Mouse (Mus musculus): ENCODE results near the gene Gdf15. TPM values are rescaled to one million over a fixed set of nuclear protein-coding genes. Genes with fewer than 3 reads are reported as not detected.

Gene Gdf15
- polyA plus RNA-seq, 1 experiment from 2014 or later = 0.33 TPM

GRCm38 (mm10) chr8:70671615-70672324, 39.5 kb upstream of the Gdf15 start:
- Histone ChIP-seq H3K9me3 (ENCODE audit: control insufficient read depth, low read length) (no peaks in the 10 kb centered on the region), H3K4me2 (replicated peaks; ENCODE audit: low read depth) (no peak overlapping the region), H3K27ac (replicated peaks) (0 out of 2 replicates have a peak overlapping the region, but pooled peaks have one; percentile 14), H3K9ac (ENCODE audit: low read length) (no peak overlapping the region), H3K4me3 (ENCODE audit: low read depth, low read length) (no peak overlapping the region), H3K36me3 (ENCODE audit: control insufficient read depth, insufficient read depth, low read length) (no peaks in the 10 kb centered on the region), H3K27me3 (ENCODE audit: control insufficient read depth, insufficient read depth, low read length) (no peaks in the 10 kb centered on the region), H3K4me1 (replicated peaks; ENCODE audit: control insufficient read depth, insufficient read depth) (peaks cover 5% of the 10 kb centered on the region; the same call in 1 of the 2 replicates)
- DNase-seq (ENCODE audit: low spot score) = no peak
- no peak for ATAC-seq (ENCODE audit: low FRiP score, low TSS enrichment)
- WGBS = 67% methylated on average over 10 of the region's 10 CpGs
- no peak for TF ChIP-seq CTCF (IDR thresholded peaks at IDR 0.05; ENCODE audit: low read depth)

- Histone ChIP-seq H3K4me2 (replicated peaks; ENCODE audit: low read depth) (no peak overlapping the region), H3K27ac (replicated peaks) (0 out of 2 replicates have a peak overlapping the region, but pooled peaks have one; percentile 13), H3K9ac (ENCODE audit: low read length) (no peak overlapping the region), H3K27me3 (ENCODE audit: control insufficient read depth, insufficient read depth, low read length) (no peaks in the 10 kb centered on the region), H3K4me1 (replicated peaks; ENCODE audit: control insufficient read depth, insufficient read depth) (no peaks in the 10 kb centered on the region), H3K36me3 (ENCODE audit: control insufficient read depth, insufficient read depth, low read length) (no peaks in the 10 kb centered on the region), H3K9me3 (ENCODE audit: control insufficient read depth, low read length) (no peaks in the 10 kb centered on the region), H3K4me3 (ENCODE audit: low read depth, low read length) (no peak overlapping the region)
- TF ChIP-seq EP300 (optimal IDR thresholded peaks at IDR 0.05) (no peak), CTCF (IDR thresholded peaks at IDR 0.05; ENCODE audit: low read depth) (no peak)
- DNase-seq (ENCODE audit: low spot score) = peak; percentile 73
- ATAC-seq (ENCODE audit: low FRiP score, low TSS enrichment) = peak; percentile 72
- 33% methylated on average over 5 of the region's 5 CpGs for WGBS
Measured at GRCm38 (mm10) chr8:70667071-70667470, 34.8 kb upstream of the Gdf15 start.

GRCm38 (mm10) chr8:70665599-70665998, 33.3 kb upstream of the Gdf15 start:
- no peak for ATAC-seq (ENCODE audit: low FRiP score, low TSS enrichment)
- H3K4me1 ChIP-seq (replicated peaks; ENCODE audit: control insufficient read depth, insufficient read depth) = no peaks in the 10 kb centered on the region
- no peak for DNase-seq (ENCODE audit: low spot score)
- no peak overlapping the region for H3K4me3 ChIP-seq (ENCODE audit: low read depth, low read length)
- no peak overlapping the region for H3K4me2 ChIP-seq (replicated peaks; ENCODE audit: low read depth)
- no peak overlapping the region for H3K27ac ChIP-seq (replicated peaks)
- no peak overlapping the region for H3K9ac ChIP-seq (ENCODE audit: low read length)
- TF ChIP-seq EP300 (optimal IDR thresholded peaks at IDR 0.05) = no peak
- no peak for TF ChIP-seq CTCF (IDR thresholded peaks at IDR 0.05; ENCODE audit: low read depth)
- H3K36me3 ChIP-seq (ENCODE audit: control insufficient read depth, insufficient read depth, low read length) = no peaks in the 10 kb centered on the region
- H3K9me3 ChIP-seq (ENCODE audit: control insufficient read depth, low read length) = no peaks in the 10 kb centered on the region
- WGBS = 81% methylated on average over 2 of the region's 2 CpGs
- no peaks in the 10 kb centered on the region for H3K27me3 ChIP-seq (ENCODE audit: control insufficient read depth, insufficient read depth, low read length)

GRCm38 (mm10) chr8:70664631-70665030, 32.4 kb upstream of the Gdf15 start:
- H3K9ac ChIP-seq (ENCODE audit: low read length) = no peak overlapping the region
- H3K27ac ChIP-seq (replicated peaks) = no peak overlapping the region
- ATAC-seq (ENCODE audit: low FRiP score, low TSS enrichment) = no peak
- WGBS = 81% methylated on average over 3 of the region's 3 CpGs
- no peak overlapping the region for H3K4me3 ChIP-seq (ENCODE audit: low read depth, low read length)
- TF ChIP-seq CTCF (IDR thresholded peaks at IDR 0.05; ENCODE audit: low read depth) (no peak), EP300 (optimal IDR thresholded peaks at IDR 0.05) (no peak)
- peaks cover 4% of the 10 kb centered on the region; the same call in 1 of the 2 replicates for H3K4me1 ChIP-seq (replicated peaks; ENCODE audit: control insufficient read depth, insufficient read depth)
- H3K9me3 ChIP-seq (ENCODE audit: control insufficient read depth, low read length) = no peaks in the 10 kb centered on the region
- H3K27me3 ChIP-seq (ENCODE audit: control insufficient read depth, insufficient read depth, low read length) = no peaks in the 10 kb centered on the region
- no peak for DNase-seq (ENCODE audit: low spot score)
- H3K36me3 ChIP-seq (ENCODE audit: control insufficient read depth, insufficient read depth, low read length) = no peaks in the 10 kb centered on the region
- no peak overlapping the region for H3K4me2 ChIP-seq (replicated peaks; ENCODE audit: low read depth)

GRCm38 (mm10) chr8:70663691-70664090, 31.4 kb upstream of the Gdf15 start:
- peaks cover 4% of the 10 kb centered on the region; the same call in 1 of the 2 replicates for H3K4me1 ChIP-seq (replicated peaks; ENCODE audit: control insufficient read depth, insufficient read depth)
- TF ChIP-seq CTCF (IDR thresholded peaks at IDR 0.05; ENCODE audit: low read depth) (no peak), EP300 (optimal IDR thresholded peaks at IDR 0.05) (no peak)
- no peaks in the 10 kb centered on the region for H3K27me3 ChIP-seq (ENCODE audit: control insufficient read depth, insufficient read depth, low read length)
- H3K36me3 ChIP-seq (ENCODE audit: control insufficient read depth, insufficient read depth, low read length) = no peaks in the 10 kb centered on the region
- no peak for DNase-seq (ENCODE audit: low spot score)
- ATAC-seq (ENCODE audit: low FRiP score, low TSS enrichment) = no peak
- H3K9me3 ChIP-seq (ENCODE audit: control insufficient read depth, low read length) = no peaks in the 10 kb centered on the region
- no peak overlapping the region for H3K4me2 ChIP-seq (replicated peaks; ENCODE audit: low read depth)
- no peak overlapping the region for H3K4me3 ChIP-seq (ENCODE audit: low read depth, low read length)
- WGBS = 40% methylated on average over 4 of the region's 4 CpGs
- 0 out of 2 replicates have a peak overlapping the region, but pooled peaks have one; percentile 30 for H3K27ac ChIP-seq (replicated peaks)
- H3K9ac ChIP-seq (ENCODE audit: low read length) = 0 out of 2 replicates have a peak overlapping the region, but pooled peaks have one; percentile 4

GRCm38 (mm10) chr8:70660273-70660725, 28.0 kb upstream of the Gdf15 start, which contains the start of gene Pgpep1:
Gene Pgpep1, minus strand, starts transcription at chr8:70660388.
- DNase-seq (ENCODE audit: low spot score) = peak; percentile 48
- ATAC-seq (ENCODE audit: low FRiP score, low TSS enrichment) = peak; percentile 49
- Histone ChIP-seq H3K4me3 (ENCODE audit: low read depth, low read length) (peak within 1 kb of the TSS; percentile 70), H3K4me2 (replicated peaks; ENCODE audit: low read depth) (peak within 1 kb of the TSS; percentile 78), H3K36me3 (ENCODE audit: control insufficient read depth, insufficient read depth, low read length) (peaks cover 4% of the 10 kb centered on the region; the same call in 1 of the 2 replicates), H3K9me3 (ENCODE audit: control insufficient read depth, low read length) (no peaks in the 10 kb centered on the region), H3K9ac (ENCODE audit: low read length) (peak within 1 kb of the TSS; percentile 79), H3K27ac (replicated peaks) (peak within 1 kb of the TSS; percentile 81), H3K27me3 (ENCODE audit: control insufficient read depth, insufficient read depth, low read length) (no peaks in the 10 kb centered on the region), H3K4me1 (replicated peaks; ENCODE audit: control insufficient read depth, insufficient read depth) (peaks cover 8% of the 10 kb centered on the region; the same call in 1 of the 2 replicates)
- TF ChIP-seq CTCF (IDR thresholded peaks at IDR 0.05; ENCODE audit: low read depth) (no peak), EP300 (optimal IDR thresholded peaks at IDR 0.05) (no peak)
- 3% methylated on average over 14 of the region's 14 CpGs for WGBS
